Mouse (Mus musculus): ENCODE data around the gene Exoc5. TPM values are rescaled to one million over a fixed set of nuclear protein-coding genes. Genes with fewer than 3 reads are reported as not detected.

Gene Exoc5
- polyA plus RNA-seq, 1 experiment = 13.8 TPM

- Histone ChIP-seq H3K27ac (ENCODE audit: control insufficient read depth, insufficient read depth, low read length) (no peak overlapping the region), H3K36me3 (ENCODE audit: control insufficient read depth, insufficient read depth, low read length) (peaks cover 15% of the 10 kb centered on the region), H3K4me3 (ENCODE audit: control insufficient read depth, insufficient read depth, low read length) (no peak overlapping the region), H3K4me1 (replicated peaks; ENCODE audit: control insufficient read depth, insufficient read depth, low read length) (no peaks in the 10 kb centered on the region), H3K27me3 (ENCODE audit: control insufficient read depth, insufficient read depth, low read length) (no peaks in the 10 kb centered on the region)
- DNase-seq = no peak
- TF ChIP-seq CTCF (IDR thresholded peaks at IDR 0.05; ENCODE audit: borderline replicate concordance, control insufficient read depth, extremely low read depth, insufficient read depth, low read length, poor library complexity) = no peak
- TF ChIP-seq POLR2A (IDR thresholded peaks at IDR 0.05; ENCODE audit: control insufficient read depth, extremely low read depth, insufficient read depth, low read length, poor library complexity) = no peak
- WGBS = 52% methylated on average over 5 of the region's 5 CpGs
These were observed 46.7 kb downstream of the Exoc5 start for GRCm38 (mm10) chr14:49019765-49020164.

- Histone ChIP-seq H3K27ac (ENCODE audit: control insufficient read depth, insufficient read depth, low read length) (no peak overlapping the region), H3K4me1 (replicated peaks; ENCODE audit: control insufficient read depth, insufficient read depth, low read length) (no peaks in the 10 kb centered on the region), H3K36me3 (ENCODE audit: control insufficient read depth, insufficient read depth, low read length) (no peaks in the 10 kb centered on the region), H3K4me3 (ENCODE audit: control insufficient read depth, insufficient read depth, low read length) (no peak overlapping the region), H3K27me3 (ENCODE audit: control insufficient read depth, insufficient read depth, low read length) (no peaks in the 10 kb centered on the region)
- no peak for DNase-seq
- TF ChIP-seq POLR2A (IDR thresholded peaks at IDR 0.05; ENCODE audit: control insufficient read depth, extremely low read depth, insufficient read depth, low read length, poor library complexity) = no peak
- 99% methylated on average over 2 of the region's 2 CpGs for WGBS
These were observed 57.9 kb downstream of the Exoc5 start for GRCm38 (mm10) chr14:49008399-49009189.

- Histone ChIP-seq H3K27ac (ENCODE audit: control insufficient read depth, insufficient read depth, low read length) (no peak overlapping the region), H3K27me3 (ENCODE audit: control insufficient read depth, insufficient read depth, low read length) (no peaks in the 10 kb centered on the region), H3K4me3 (ENCODE audit: control insufficient read depth, insufficient read depth, low read length) (no peak overlapping the region), H3K36me3 (ENCODE audit: control insufficient read depth, insufficient read depth, low read length) (no peaks in the 10 kb centered on the region), H3K4me1 (replicated peaks; ENCODE audit: control insufficient read depth, insufficient read depth, low read length) (no peaks in the 10 kb centered on the region)
- WGBS = 88% methylated on average over 2 of the region's 2 CpGs
- DNase-seq = no peak
- no peak for TF ChIP-seq CTCF (IDR thresholded peaks at IDR 0.05; ENCODE audit: borderline replicate concordance, control insufficient read depth, extremely low read depth, insufficient read depth, low read length, poor library complexity)
These were observed 58.5 kb downstream of the Exoc5 start for GRCm38 (mm10) chr14:49007979-49008378.

GRCm38 (mm10) chr14:49001655-49002054 lies 64.8 kb downstream of the Exoc5 start:
- Histone ChIP-seq H3K36me3 (ENCODE audit: control insufficient read depth, insufficient read depth, low read length) (no peaks in the 10 kb centered on the region), H3K27ac (ENCODE audit: control insufficient read depth, insufficient read depth, low read length) (no peak overlapping the region), H3K4me1 (replicated peaks; ENCODE audit: control insufficient read depth, insufficient read depth, low read length) (no peaks in the 10 kb centered on the region), H3K4me3 (ENCODE audit: control insufficient read depth, insufficient read depth, low read length) (no peak overlapping the region), H3K27me3 (ENCODE audit: control insufficient read depth, insufficient read depth, low read length) (no peaks in the 10 kb centered on the region)
- WGBS = 90% methylated on average over 3 of the region's 3 CpGs
- DNase-seq = no peak
- TF ChIP-seq CTCF (IDR thresholded peaks at IDR 0.05; ENCODE audit: borderline replicate concordance, control insufficient read depth, extremely low read depth, insufficient read depth, low read length, poor library complexity) (no peak), POLR2A (IDR thresholded peaks at IDR 0.05; ENCODE audit: control insufficient read depth, extremely low read depth, insufficient read depth, low read length, poor library complexity) (no peak)

- H3K27me3 ChIP-seq (ENCODE audit: control insufficient read depth, insufficient read depth, low read length) = no peaks in the 10 kb centered on the region
- no peak overlapping the region for H3K4me3 ChIP-seq (ENCODE audit: control insufficient read depth, insufficient read depth, low read length)
- H3K36me3 ChIP-seq (ENCODE audit: control insufficient read depth, insufficient read depth, low read length) = no peaks in the 10 kb centered on the region
- H3K4me1 ChIP-seq (replicated peaks; ENCODE audit: control insufficient read depth, insufficient read depth, low read length) = no peaks in the 10 kb centered on the region
- 56% methylated on average over 4 of the region's 4 CpGs for WGBS
- TF ChIP-seq POLR2A (IDR thresholded peaks at IDR 0.05; ENCODE audit: control insufficient read depth, extremely low read depth, insufficient read depth, low read length, poor library complexity) = no peak
- no peak for TF ChIP-seq CTCF (IDR thresholded peaks at IDR 0.05; ENCODE audit: borderline replicate concordance, control insufficient read depth, extremely low read depth, insufficient read depth, low read length, poor library complexity)
- DNase-seq = no peak
- no peak overlapping the region for H3K27ac ChIP-seq (ENCODE audit: control insufficient read depth, insufficient read depth, low read length)
These were observed 67.7 kb downstream of the Exoc5 start for GRCm38 (mm10) chr14:48998795-48999194.

GRCm38 (mm10) chr14:48993861-48994260 lies 72.6 kb downstream of the Exoc5 start:
- no peak for DNase-seq
- H3K27me3 ChIP-seq (ENCODE audit: control insufficient read depth, insufficient read depth, low read length) = no peaks in the 10 kb centered on the region
- TF ChIP-seq POLR2A (IDR thresholded peaks at IDR 0.05; ENCODE audit: control insufficient read depth, extremely low read depth, insufficient read depth, low read length, poor library complexity) = no peak
- TF ChIP-seq CTCF (IDR thresholded peaks at IDR 0.05; ENCODE audit: borderline replicate concordance, control insufficient read depth, extremely low read depth, insufficient read depth, low read length, poor library complexity) = no peak
- no peak overlapping the region for H3K27ac ChIP-seq (ENCODE audit: control insufficient read depth, insufficient read depth, low read length)
- no peaks in the 10 kb centered on the region for H3K4me1 ChIP-seq (replicated peaks; ENCODE audit: control insufficient read depth, insufficient read depth, low read length)
- no peak overlapping the region for H3K4me3 ChIP-seq (ENCODE audit: control insufficient read depth, insufficient read depth, low read length)
- WGBS = 92% methylated on average over 3 of the region's 3 CpGs
- H3K36me3 ChIP-seq (ENCODE audit: control insufficient read depth, insufficient read depth, low read length) = no peaks in the 10 kb centered on the region

GRCm38 (mm10) chr14:48992070-48992580 lies 74.3 kb downstream of the Exoc5 start:
- Histone ChIP-seq H3K27ac (ENCODE audit: control insufficient read depth, insufficient read depth, low read length) (no peak overlapping the region), H3K4me3 (ENCODE audit: control insufficient read depth, insufficient read depth, low read length) (no peak overlapping the region), H3K27me3 (ENCODE audit: control insufficient read depth, insufficient read depth, low read length) (no peaks in the 10 kb centered on the region), H3K36me3 (ENCODE audit: control insufficient read depth, insufficient read depth, low read length) (no peaks in the 10 kb centered on the region), H3K4me1 (replicated peaks; ENCODE audit: control insufficient read depth, insufficient read depth, low read length) (no peaks in the 10 kb centered on the region)
- TF ChIP-seq POLR2A (IDR thresholded peaks at IDR 0.05; ENCODE audit: control insufficient read depth, extremely low read depth, insufficient read depth, low read length, poor library complexity) (no peak), CTCF (IDR thresholded peaks at IDR 0.05; ENCODE audit: borderline replicate concordance, control insufficient read depth, extremely low read depth, insufficient read depth, low read length, poor library complexity) (no peak)
- DNase-seq = no peak
- WGBS = 89% methylated on average over 3 of the region's 3 CpGs
